Mouse (Mus musculus): ENCODE measurements around the gene Pygo2.

- TF ChIP-seq POLR2A (IDR thresholded peaks at IDR 0.05; ENCODE audit: borderline replicate concordance, control insufficient read depth, low read depth, low read length) (no peak), CTCF (IDR thresholded peaks at IDR 0.05; ENCODE audit: control insufficient read depth, insufficient read depth, low read length) (no peak)
Observed at GRCm38 (mm10) chr3:89422556-89423205, 7.3 kb upstream of the Pygo2 start.
